Mouse (Mus musculus): ENCODE data around the gene Atrip. TPM values are rescaled to one million over a fixed set of nuclear protein-coding genes. Genes with fewer than 3 reads are reported as not detected.

The Atrip gene
- total RNA-seq (2014; rRNA removed) (45.2 and 46.1 TPM in 2 replicates), polyA plus RNA-seq (2015; fragmentation: Nextera tagmentation; extraction: Ambion mirVana) (34.6 and 34.8 TPM in 2 replicates)

DNA sequence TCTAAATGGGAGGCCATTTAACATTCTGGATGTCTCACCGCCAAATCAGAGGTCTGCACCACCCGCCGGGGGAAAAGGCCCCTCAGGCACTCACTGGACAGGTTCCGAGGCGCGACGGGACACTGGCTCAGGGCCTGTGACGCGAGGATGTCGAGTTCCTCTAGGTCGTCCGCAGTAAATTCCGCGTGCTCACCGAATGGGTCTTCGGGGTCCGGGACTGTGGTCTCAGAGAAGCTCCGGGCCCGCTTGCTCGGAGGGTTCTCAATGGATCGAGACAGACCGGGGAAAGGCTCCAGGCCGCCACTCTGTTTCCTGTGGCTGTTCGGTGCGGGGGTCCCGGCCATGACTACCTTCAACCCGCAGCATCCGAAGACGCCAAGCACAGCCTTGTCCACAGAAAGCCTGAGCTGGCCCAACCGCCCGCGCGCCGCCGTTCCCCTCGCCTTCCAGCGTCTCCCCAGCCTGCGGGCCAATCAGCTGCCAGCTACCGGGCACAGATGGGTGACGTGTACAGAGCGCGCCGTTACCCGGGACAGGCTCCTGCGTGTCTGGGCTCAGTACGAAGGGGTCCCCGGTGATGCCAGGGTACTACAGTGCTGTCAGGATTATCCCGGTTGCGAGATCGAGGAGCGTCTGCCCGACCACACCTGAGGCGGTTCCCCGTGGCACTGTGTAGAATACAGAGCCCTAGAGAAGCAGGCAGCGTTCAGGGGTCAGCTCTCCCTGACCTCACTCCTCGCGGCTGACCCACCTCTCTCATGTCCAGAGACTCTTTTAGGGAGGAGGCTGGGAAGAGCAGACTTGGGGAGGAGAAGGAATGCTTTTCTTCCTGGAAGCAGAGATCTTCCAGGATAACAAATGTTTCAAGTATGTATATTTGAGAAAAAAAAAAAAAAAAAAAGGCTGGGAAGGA, at the start of gene Atrip:
Gene Atrip, minus strand, starts transcription at position 464 of the 913 bp plus-strand sequence.
- TF ChIP-seq CTCF (IDR thresholded peaks at IDR 0.05; ENCODE audit: low read depth): no peak
- under 1% methylated on average over 57 of the region's 57 CpGs for WGBS
- Histone ChIP-seq H3K4me1 (ENCODE audit: insufficient read depth) (peaks cover 19% of the 10 kb centered on the region), H3K27me3 (ENCODE audit: insufficient read depth, low read length) (no peaks in the 10 kb centered on the region), H3K9ac (peak within 1 kb of the TSS; percentile 86), H3K9me3 (ENCODE audit: low read length) (no peaks in the 10 kb centered on the region), H3K27ac (ENCODE audit: low read depth, low read length) (peak within 1 kb of the TSS; percentile 80), H3K36me3 (ENCODE audit: insufficient read depth) (peaks cover 32% of the 10 kb centered on the region), H3K4me2 (ENCODE audit: low read depth) (peak within 1 kb of the TSS; percentile 82), H3K4me3 (ENCODE audit: low read depth, low read length) (peak within 1 kb of the TSS; percentile 92)
- ATAC-seq: peak; percentile 100
- DNase-seq: peak; percentile 94

- Histone ChIP-seq H3K27me3 (ENCODE audit: insufficient read depth, low read length) (no peaks in the 10 kb centered on the region), H3K9me3 (ENCODE audit: low read length) (no peaks in the 10 kb centered on the region), H3K9ac (no peak overlapping the region), H3K4me2 (ENCODE audit: low read depth) (no peak overlapping the region), H3K4me1 (ENCODE audit: insufficient read depth) (no peaks in the 10 kb centered on the region), H3K36me3 (ENCODE audit: insufficient read depth) (peaks cover 17% of the 10 kb centered on the region; the same call in 1 of the 2 replicates), H3K27ac (ENCODE audit: low read depth, low read length) (no peak overlapping the region), H3K4me3 (ENCODE audit: low read depth, low read length) (no peak overlapping the region)
- DNase-seq (no peak), ATAC-seq (no peak)
- TF ChIP-seq CTCF (IDR thresholded peaks at IDR 0.05; ENCODE audit: low read depth): no peak
- 44% methylated on average over 6 of the region's 6 CpGs for WGBS
These were observed 49.3 kb upstream of the Atrip start for GRCm38 (mm10) chr9:109123266-109123665.

GRCm38 (mm10) chr9:109122553-109123085, 48.7 kb upstream of the Atrip start:
- TF ChIP-seq CTCF (IDR thresholded peaks at IDR 0.05; ENCODE audit: low read depth): peak; percentile 76
- DNase-seq (peak; percentile 64), ATAC-seq (peak; percentile 61)
- no peak overlapping the region for H3K4me3 ChIP-seq (ENCODE audit: low read depth, low read length)
- no peak overlapping the region for H3K27ac ChIP-seq (ENCODE audit: low read depth, low read length)
- H3K36me3 ChIP-seq (ENCODE audit: insufficient read depth): peaks cover 23% of the 10 kb centered on the region
- H3K4me1 ChIP-seq (ENCODE audit: insufficient read depth): no peaks in the 10 kb centered on the region
- no peak overlapping the region for H3K9ac ChIP-seq
- H3K9me3 ChIP-seq (ENCODE audit: low read length): no peaks in the 10 kb centered on the region
- 42% methylated on average over 2 of the region's 2 CpGs for WGBS
- no peaks in the 10 kb centered on the region for H3K27me3 ChIP-seq (ENCODE audit: insufficient read depth, low read length)
- H3K4me2 ChIP-seq (ENCODE audit: low read depth): no peak overlapping the region

- no peak overlapping the region for H3K9ac ChIP-seq
- H3K36me3 ChIP-seq (ENCODE audit: insufficient read depth): peaks cover 40% of the 10 kb centered on the region
- TF ChIP-seq CTCF (IDR thresholded peaks at IDR 0.05; ENCODE audit: low read depth): no peak
- H3K9me3 ChIP-seq (ENCODE audit: low read length): no peaks in the 10 kb centered on the region
- no peak overlapping the region for H3K4me3 ChIP-seq (ENCODE audit: low read depth, low read length)
- DNase-seq: no peak
- 89% methylated on average over 6 of the region's 6 CpGs for WGBS
- H3K4me2 ChIP-seq (ENCODE audit: low read depth): no peak overlapping the region
- ATAC-seq: no peak
- no peak overlapping the region for H3K27ac ChIP-seq (ENCODE audit: low read depth, low read length)
- no peaks in the 10 kb centered on the region for H3K27me3 ChIP-seq (ENCODE audit: insufficient read depth, low read length)
- no peaks in the 10 kb centered on the region for H3K4me1 ChIP-seq (ENCODE audit: insufficient read depth)
These were observed 47.0 kb upstream of the Atrip start for GRCm38 (mm10) chr9:109120956-109121355.

GRCm38 (mm10) chr9:109119571-109119970, 45.6 kb upstream of the Atrip start:
- no peaks in the 10 kb centered on the region for H3K4me1 ChIP-seq (ENCODE audit: insufficient read depth)
- WGBS: 86% methylated on average over 9 of the region's 9 CpGs
- no peak for ATAC-seq
- H3K4me3 ChIP-seq (ENCODE audit: low read depth, low read length): no peak overlapping the region
- H3K4me2 ChIP-seq (ENCODE audit: low read depth): no peak overlapping the region
- no peak for DNase-seq
- H3K27ac ChIP-seq (ENCODE audit: low read depth, low read length): no peak overlapping the region
- H3K27me3 ChIP-seq (ENCODE audit: insufficient read depth, low read length): no peaks in the 10 kb centered on the region
- TF ChIP-seq CTCF (IDR thresholded peaks at IDR 0.05; ENCODE audit: low read depth): no peak
- H3K9me3 ChIP-seq (ENCODE audit: low read length): no peaks in the 10 kb centered on the region
- H3K36me3 ChIP-seq (ENCODE audit: insufficient read depth): peaks cover 53% of the 10 kb centered on the region
- no peak overlapping the region for H3K9ac ChIP-seq

- no peaks in the 10 kb centered on the region for H3K4me1 ChIP-seq (ENCODE audit: insufficient read depth)
- peaks cover 68% of the 10 kb centered on the region for H3K36me3 ChIP-seq (ENCODE audit: insufficient read depth)
- TF ChIP-seq CTCF (IDR thresholded peaks at IDR 0.05; ENCODE audit: low read depth): no peak
- WGBS: 89% methylated on average over 4 of the region's 4 CpGs
- no peaks in the 10 kb centered on the region for H3K27me3 ChIP-seq (ENCODE audit: insufficient read depth, low read length)
- no peak overlapping the region for H3K9ac ChIP-seq
- ATAC-seq (no peak), DNase-seq (no peak)
- H3K27ac ChIP-seq (ENCODE audit: low read depth, low read length): no peak overlapping the region
- H3K4me2 ChIP-seq (ENCODE audit: low read depth): no peak overlapping the region
- H3K4me3 ChIP-seq (ENCODE audit: low read depth, low read length): no peak overlapping the region
- H3K9me3 ChIP-seq (ENCODE audit: low read length): no peaks in the 10 kb centered on the region
These were observed 44.2 kb upstream of the Atrip start for GRCm38 (mm10) chr9:109118106-109118505.

DNA sequence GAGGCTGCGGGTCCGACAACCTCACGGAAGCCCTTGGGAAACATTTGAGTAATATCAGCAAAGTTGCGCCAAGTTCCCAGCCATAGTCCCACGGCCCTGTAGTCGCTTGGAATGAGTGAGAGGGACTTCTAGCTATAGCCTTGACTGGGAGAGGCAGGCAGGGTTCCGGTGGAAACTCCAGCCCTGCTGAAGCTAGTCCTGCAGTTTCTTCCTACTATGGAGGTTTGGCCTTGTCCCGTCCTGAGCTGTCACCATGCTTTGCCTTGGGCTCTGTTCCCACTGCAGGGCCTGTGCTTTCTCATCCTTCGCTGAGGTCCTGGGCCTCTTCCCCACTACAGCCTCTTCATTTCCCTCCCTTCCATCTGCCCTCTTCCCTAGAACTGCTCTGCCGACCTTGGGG, 42.3 kb upstream of the Atrip start:
- 93% methylated on average over 10 of the region's 10 CpGs for WGBS
- H3K4me1 ChIP-seq (ENCODE audit: insufficient read depth): no peaks in the 10 kb centered on the region
- TF ChIP-seq CTCF (IDR thresholded peaks at IDR 0.05; ENCODE audit: low read depth): no peak
- no peak for DNase-seq
- no peaks in the 10 kb centered on the region for H3K27me3 ChIP-seq (ENCODE audit: insufficient read depth, low read length)
- no peak overlapping the region for H3K4me3 ChIP-seq (ENCODE audit: low read depth, low read length)
- H3K4me2 ChIP-seq (ENCODE audit: low read depth): no peak overlapping the region
- H3K9ac ChIP-seq: no peak overlapping the region
- peaks cover 87% of the 10 kb centered on the region for H3K36me3 ChIP-seq (ENCODE audit: insufficient read depth)
- no peak overlapping the region for H3K27ac ChIP-seq (ENCODE audit: low read depth, low read length)
- ATAC-seq: no peak
- H3K9me3 ChIP-seq (ENCODE audit: low read length): no peaks in the 10 kb centered on the region

All from forebrain, postnatal 0 days (tissue).